Mouse (Mus musculus): Measurements from ENCODE around the gene 4930535I16Rik. TPM values are rescaled to one million over a fixed set of nuclear protein-coding genes. Genes with fewer than 3 reads are reported as not detected.
A peak's percentile ranks its signal among the peaks of the same experiment; 100 is the strongest.
"Not testable (repeated sequence)": the region's sequence is repeated elsewhere in the genome, so short reads cannot be mapped to it uniquely, and the experiment has no call there.

Gene 4930535I16Rik
- total RNA-seq (2021): not detected
- long read RNA-seq, experiment 1: 0 reads
- long read RNA-seq, experiment 2: 0 reads

DNA sequence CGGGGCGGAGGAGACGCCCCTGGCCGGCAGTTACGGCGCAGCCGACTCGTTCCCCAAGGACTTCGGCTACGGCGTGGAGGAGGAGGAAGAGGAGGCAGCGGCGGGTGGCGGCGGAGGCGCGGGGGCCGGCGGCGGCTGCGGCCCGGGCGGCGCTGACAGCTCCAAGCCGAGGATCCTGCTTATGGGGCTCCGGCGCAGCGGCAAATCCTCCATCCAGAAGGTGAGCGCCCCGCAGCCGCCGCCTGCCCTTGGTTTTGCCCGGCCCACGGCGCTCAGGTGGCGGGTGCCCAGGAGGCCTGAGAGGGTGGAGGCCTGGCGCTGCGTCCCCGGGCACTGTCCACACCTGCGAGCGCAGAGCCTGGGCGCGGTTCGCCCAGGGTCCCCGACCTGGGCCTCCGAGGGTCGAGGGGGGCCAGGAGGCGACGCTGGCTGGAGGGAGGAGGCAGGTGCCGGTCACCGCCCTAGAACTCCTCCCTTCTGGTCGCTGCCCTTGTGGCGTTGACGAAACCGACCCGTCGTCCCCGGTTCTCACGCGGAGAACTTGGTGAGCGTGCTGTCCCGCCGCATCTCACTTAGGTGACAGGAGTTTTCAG, at the start of gene 4930535I16Rik:
Gene 4930535I16Rik, minus strand, starts transcription at position 475 of the 593 bp plus-strand sequence.
- DNase-seq (ENCODE audit: low spot score in 2 of 2): no peak

DNA sequence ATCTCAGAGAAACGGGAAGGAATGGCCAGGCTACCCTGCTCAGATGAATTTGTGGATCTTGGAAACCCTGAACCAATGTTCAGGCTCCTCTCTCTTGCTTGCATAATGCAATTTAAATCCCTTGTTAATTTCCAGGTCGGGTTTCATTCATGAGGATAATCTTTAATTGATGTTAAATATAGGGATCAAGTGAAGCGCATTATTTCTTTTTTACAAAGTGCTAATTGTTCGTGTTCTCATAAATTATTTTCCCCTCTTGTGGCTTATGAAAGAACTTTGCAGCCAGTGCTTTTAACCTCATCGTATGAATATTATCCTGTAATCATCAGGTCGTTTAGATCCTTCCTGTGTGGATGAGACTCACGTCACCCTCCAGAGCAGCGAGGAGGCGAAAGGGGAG, 44.9 kb upstream of the 4930535I16Rik start:
- no peak for DNase-seq (ENCODE audit: low spot score in 2 of 2)

DNA sequence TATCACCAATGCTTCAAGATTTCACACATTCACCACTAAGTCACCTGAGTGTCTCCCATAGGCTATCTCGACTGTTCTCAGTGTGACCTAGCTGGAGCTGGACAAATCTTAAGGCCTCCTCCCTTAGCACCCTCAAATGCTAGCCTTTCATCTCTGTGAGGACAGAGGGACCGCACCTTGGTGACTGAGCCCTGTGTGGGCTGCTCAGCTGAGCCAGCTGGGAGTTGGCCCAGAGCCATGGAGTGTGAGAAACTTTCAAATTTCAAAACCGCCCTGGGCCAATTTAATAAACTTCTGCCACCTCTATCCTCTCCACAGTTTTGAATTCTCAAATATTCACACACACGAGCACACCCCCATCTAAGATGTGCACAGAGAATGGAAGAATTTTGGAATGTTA, 43.1 kb upstream of the 4930535I16Rik start:
- DNase-seq (ENCODE audit: low spot score in 2 of 2): no peak

DNA sequence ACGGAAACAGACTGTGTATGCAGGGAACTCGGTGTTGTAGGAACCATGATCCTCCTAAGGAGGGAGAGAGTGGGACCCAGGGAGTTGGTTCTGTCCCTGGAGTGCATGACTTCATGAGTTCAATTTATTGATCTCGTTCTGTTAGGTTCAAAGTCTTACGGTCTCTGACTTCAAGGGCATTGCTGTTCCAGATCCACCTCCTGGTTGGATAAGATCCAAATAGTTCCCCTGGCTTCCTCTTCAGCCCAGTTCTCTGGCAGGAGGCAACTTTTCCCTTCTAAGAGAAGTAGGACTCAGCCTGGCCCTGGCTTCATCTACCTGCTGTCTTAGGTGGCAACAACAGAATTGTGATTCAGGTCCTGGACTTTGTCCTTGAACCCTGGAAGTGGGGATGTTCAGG, 40.1 kb upstream of the 4930535I16Rik start:
- DNase-seq (ENCODE audit: low spot score in 2 of 2): no peak

DNA sequence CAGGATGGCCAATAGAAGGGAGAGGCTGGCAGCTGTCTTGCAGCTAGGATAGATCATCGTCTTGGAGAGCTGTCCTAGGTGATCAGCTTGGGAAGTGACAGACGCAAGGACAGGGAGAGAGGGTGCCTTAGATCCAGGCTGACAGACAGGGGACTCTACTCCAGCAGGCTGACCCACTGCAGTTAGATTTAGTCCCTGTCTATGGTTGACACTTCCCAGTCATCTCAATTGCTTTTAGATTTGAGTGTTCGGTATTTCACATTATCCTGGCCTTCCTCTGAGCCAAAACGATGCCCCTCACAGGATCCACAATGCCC, 39.6 kb upstream of the 4930535I16Rik start:
- DNase-seq (ENCODE audit: low spot score in 2 of 2): no peak

DNA sequence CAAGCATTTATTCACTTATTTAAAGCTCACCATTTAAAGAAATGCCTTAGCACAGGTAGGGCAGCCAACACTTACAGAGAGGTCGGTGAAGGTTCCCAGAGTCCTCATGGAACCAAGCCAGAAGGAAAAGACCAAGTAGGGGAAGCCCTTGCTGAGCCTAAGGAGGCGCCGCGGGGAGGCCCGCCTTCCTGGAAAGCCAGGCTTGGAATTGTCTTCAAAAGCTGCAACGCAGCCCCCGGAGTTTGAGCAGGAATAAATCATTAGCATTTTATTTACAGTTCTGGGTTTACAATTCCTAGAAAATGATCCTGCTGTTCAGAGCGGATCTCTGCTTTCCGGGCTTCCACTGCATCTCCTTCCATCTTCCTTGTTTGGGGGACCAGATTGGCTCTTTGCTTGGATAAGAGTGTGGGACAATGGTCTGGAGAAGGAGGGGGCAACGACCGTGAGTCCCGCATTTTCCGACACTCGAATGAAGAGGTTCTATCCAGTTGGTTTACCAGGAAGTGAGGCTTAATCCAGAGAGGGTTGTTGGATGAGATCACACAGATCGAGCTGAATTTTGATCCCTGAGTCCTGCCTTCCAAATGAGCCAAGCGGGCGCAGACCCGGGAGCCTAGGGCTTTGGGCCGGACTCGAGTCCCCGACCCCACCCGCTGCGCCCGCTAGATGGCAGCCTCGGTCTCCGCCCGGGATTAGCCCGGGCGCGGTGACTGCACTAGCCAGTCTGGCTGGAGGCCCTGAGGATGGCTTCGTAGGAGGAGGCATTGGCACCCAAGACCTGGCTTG, 39.1 kb upstream of the 4930535I16Rik start:
- DNase-seq (ENCODE audit: low spot score in 2 of 2): peak; percentile 79 to 81

DNA sequence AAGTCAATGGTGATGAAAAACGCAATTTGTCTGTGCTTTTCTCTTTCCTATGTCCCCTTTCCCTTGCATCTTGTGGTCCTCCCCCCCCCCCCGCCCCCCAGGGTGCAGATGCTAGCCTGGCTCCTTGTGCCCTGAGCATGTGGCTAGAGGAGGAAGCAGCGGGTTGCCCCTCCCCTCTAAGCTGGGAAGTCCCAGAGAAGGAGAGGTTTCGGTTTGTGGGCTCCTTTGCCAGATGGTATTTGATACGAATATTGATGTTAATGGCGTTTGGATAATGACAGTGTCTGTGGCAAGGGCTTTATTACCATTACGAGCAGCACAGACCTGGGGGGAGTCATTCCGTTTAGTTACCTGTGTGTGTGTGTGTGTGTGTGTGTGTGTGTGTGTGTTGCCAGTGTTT, 34.2 kb upstream of the 4930535I16Rik start:
- no peak for DNase-seq (ENCODE audit: low spot score in 2 of 2)

DNA sequence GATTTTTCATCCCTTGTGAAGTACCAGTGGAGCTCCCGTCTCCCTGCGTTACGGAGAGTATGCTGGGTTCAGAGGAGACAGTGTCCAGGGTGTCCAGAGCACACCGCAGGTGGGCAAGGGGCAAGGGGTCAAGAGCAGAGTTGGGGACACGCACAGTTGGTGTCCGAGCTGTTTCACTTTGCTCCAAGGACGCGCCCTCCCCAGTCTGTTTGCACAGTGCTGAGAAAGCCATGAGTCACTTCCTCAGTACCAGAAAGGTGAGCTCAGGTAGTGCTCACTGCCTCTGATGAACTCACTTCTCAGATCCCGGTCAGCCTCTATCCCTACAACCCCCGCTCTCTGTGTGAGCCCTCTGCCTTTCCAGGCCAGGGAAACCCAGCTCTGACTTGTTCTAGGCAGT, 31.8 kb upstream of the 4930535I16Rik start:
- DNase-seq (ENCODE audit: low spot score in 2 of 2): no peak

DNA sequence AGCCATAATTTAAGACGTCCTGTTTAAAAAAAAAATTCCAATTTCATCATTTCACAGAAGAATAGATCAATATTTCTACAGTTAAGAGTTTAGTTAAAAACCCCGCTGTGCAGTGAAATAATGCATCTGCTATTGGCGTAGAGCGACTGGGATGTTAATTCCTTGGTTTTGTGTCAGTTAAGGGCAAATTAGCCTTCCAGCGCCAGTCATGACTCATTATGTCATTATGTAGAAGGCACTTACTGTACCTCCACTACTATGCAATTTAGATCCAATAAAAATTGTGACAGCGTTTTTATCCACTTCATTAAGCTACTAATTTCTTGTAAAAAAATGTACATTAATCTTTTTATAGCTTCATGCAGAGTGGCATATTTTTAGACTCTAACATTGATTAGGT, 31.1 kb upstream of the 4930535I16Rik start:
- no peak for DNase-seq (ENCODE audit: low spot score in 2 of 2)

DNA sequence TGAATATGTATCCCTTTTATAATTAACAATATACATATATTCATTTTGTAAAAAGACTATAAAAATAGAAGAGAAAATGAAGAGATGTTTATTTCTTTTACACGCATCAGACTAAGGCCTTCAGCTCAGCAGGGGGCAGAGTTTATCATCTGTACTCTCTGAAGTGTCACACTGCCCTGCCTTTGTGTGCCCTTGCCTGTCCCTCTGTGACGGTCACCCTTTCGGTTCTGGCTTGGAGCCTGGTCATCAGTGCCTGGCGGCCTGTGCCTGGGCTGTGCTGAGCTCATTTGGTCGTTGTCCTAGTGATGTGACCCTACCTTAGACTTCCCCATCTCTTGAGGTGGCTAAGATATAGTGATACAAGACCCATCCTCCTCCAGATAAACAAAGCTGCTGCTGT, 29.3 kb upstream of the 4930535I16Rik start:
- DNase-seq (ENCODE audit: low spot score in 2 of 2): no peak

DNA sequence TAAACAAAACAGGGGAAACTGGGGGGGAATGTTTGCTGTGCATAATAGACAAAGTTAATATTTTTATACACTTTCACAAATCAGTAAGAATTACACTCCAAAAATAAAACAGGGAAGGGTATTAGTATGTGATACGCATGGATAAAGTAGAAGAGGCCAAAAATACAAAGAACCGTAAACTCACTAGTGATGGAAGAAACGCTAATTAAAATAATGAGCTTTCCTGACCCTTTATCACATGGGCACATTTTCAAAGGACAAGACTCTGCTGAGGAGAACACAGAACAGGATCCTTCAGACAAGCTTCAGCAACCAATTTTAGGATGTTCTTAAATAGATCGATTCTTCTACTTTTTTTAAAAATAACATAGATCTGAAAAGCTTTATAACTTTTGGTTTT, 28.9 kb upstream of the 4930535I16Rik start:
- DNase-seq (ENCODE audit: low spot score in 2 of 2): no peak

DNA sequence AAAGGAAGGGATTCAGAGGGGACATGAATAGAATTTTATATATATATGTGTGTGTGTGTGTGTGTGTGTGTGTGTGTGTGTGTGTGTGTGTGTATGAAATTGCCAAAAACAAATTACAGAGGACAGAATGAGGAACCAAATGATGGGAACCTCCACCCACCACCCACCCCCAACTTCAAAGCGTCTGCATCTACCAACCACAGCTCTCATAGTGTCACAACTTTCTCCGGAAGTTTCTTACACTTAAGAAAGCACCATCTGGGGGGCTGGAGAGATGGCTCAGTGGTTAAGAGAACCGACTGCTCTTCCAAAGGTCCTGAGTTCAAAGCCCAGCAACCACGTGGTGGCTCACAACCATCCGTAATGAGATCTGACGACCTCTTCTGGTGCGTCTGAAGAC, 23.1 kb upstream of the 4930535I16Rik start:
- not testable (repeated sequence) for DNase-seq (ENCODE audit: low spot score in 2 of 2)

DNA sequence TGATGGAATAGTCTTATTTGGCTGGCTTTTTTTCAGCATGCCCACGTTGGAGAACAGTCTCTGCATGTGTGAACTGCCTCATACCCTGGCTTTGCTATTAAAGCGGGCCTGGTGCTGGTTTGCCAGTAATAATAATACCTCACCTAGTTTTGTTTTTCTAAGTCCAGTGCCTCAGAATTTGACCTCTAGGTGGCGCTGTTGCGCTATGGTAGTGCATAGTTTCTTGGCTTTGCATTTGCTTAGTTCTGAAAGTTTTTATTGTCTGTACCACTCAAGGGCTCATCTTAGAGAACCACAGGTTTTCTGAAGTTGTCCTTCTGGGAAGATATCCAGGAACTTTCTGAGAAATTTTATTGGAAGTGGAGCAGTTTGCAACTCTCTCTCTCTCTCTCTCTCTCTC, 22.0 kb upstream of the 4930535I16Rik start:
- DNase-seq (ENCODE audit: low spot score in 2 of 2): peak; percentile 77 to 83

DNA sequence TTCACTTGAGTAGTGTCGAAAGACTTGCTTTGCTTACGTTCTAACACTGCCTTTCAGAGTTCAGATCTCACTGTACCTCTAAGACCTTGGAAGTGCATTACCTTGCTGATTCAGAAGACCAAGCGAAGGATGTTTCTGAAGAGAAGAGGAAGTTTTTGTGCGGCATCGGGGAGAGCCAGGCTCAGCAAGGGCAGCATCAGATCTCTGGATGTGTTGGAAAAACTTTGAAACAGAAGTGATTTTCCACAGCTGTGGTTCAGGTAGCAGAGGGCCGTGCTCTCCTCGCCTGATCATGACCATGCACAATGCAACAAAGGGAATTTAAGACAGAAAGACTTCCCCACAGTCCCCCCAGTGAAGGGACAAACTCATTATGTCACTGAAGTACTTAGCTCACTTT, 18.2 kb upstream of the 4930535I16Rik start:
- no peak for DNase-seq (ENCODE audit: low spot score in 2 of 2)

DNA sequence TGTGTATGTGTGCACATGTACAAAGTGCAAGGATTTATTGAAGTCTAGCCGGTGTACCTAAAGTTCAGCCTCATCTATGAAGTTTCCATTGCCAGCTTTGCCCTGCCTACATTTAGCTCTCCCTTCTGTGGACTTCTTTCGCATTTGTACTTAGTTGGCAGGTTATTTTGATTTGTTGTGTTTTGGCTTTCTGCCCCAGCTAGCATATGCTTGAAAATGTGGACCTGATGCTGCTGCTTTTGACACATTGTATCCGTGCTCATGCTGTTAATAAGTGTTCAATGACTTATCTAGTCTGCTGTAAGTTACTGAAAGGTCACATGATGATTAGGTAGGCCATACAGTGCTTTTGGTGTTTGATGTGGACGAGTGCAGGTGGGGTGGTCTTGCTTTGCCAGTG, 16.5 kb upstream of the 4930535I16Rik start:
- DNase-seq (ENCODE audit: low spot score in 2 of 2): no peak

DNA sequence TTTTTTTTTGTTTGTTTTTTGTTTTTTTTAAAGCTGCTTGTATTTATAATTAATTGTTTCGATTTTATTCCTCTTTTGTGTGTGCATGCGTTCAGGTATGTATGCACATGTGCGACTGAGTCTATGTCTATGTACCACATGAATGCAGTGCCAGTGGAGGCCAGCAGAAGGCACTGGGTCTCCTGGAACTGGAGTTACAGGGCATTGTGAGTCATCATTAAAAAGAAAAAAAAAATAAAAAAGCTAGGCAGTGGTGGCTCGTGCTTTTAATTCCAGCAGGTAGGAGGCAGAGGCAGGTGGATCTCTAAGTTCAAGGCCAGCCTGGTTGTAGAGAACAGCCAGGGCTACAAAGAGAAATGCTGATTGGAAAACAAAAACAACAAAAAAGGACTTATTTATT, 12.2 kb upstream of the 4930535I16Rik start:
- no peak for DNase-seq (ENCODE audit: low spot score in 2 of 2)

DNA sequence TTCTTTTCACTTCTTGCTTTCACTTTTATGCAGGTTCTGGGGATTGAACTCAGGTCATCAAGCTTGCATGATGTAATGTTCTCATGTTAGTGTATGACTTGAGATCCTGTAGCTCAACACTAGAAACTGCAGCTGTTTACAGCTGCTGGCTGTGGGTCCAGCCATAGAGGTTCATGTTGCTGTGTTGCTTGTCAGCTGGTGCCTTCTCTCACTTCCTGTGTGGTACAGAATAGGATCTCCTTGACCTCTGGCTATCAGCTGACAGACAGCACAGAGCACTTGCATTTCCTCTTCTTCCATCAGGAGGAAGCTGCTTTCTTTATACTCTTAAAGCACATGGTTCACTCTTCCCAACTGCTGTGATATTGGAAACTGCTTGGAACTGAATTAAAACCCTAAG, 10.1 kb upstream of the 4930535I16Rik start:
- DNase-seq (ENCODE audit: low spot score in 2 of 2): no peak

DNA sequence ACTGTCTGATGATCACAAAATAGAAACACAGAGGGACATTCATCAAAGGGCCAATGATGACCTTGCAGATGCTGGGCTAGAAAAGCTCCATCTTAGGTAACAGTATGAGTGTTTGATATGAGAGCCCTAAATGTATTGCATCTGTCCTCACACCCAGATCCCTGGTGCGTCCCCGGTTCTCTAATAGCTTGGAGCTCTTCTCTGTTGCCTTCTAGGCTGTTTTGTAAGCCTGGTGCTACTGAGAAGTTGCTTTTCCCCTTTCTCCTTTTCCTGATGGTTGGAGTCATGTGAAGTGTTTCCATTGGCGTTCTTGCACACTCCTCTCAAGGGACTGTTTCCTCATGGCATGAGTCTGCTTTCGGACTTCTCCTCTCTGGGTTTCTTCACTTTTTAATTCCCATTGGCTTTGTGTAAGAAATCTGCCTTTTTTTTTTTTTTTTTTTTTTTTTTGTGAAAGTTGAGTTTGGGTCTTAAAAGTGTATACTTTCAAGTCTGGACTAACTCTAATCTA, 3.3 kb upstream of the 4930535I16Rik start:
- no peak for DNase-seq (ENCODE audit: low spot score in 2 of 2)

DNA sequence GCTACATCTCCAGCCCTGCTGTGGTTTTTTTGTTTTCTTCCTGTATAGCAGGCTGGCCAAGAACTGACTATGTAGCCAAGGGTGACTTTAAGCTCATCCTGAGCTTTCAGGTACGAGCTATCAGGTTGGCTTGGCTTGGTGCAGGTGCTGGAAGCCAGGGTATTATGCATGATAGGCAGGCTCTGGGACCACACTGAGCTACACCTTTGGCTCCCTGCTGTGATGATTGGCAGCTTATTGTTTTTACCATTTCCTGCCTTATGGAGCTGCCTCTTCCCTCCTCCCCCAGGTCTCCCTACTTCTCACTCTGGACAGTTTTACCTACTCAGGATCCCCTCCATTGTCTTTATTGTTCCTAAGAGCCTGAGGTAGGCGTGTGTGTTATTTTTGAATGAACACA, 1.0 kb upstream of the 4930535I16Rik start:
- no peak for DNase-seq (ENCODE audit: low spot score in 2 of 2)

DNA sequence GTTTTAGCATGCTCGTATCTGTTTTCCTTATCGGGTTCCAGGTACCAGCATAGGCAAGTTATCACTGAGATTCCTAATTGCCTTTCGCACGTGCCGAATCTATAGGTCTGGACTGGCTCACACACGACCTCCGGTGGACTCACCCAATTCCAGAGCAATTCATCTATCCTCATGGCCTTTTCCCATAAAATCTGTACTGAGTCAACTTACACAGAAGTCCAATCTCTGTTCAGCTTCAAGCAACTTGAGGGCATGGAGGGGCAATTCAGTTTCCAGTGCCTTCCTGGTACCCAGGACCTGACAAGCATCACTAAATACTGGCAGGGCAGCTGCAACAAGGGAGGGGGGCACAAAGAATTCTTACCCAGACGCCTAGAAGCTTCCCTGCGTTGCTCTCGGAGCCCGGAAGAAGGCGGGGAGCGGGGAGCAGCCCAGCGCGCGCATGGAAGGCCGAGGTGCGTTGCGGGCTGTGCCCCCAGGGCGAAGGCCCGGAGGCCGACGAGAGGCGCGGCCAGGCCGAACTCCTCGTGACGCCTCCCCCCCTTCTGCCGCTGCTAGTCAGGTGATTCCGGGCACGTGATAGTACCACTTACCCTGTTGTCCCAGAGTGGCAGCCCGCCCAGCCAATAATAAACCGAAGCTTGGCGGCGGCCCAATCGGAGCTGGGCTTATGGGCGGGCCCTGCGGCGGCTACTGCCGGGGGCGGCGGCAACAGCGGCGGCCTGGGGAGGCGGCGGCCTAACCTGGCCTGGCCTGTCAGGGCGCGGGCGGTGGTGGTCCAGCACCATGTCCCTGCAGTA, 874 bp downstream of the 4930535I16Rik start, which contains the start of gene Rragc:
Gene Rragc, plus strand, starts transcription at position 699 of the 800 bp plus-strand sequence.
- DNase-seq (ENCODE audit: low spot score in 2 of 2): peak; percentile 100

DNA sequence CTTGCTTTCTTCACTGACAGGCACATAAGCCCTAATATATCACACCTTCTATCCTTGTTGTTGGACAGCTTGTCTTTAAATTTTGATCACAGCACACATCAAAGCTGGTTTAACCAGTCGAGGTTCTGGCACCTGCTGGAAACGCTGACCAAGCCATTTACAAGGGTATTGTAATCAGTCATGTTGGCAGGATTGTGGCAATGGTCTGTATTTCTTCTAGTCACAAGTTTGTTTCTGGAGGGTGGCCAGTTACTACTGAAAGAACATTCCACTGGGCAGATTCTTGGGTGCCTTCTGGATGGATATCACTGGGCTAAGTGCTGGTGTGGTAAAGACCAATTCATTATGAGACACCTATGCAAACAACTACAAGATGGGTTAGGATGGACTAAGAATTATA, 5.4 kb downstream of the 4930535I16Rik start:
- no peak for DNase-seq (ENCODE audit: low spot score in 2 of 2)

DNA sequence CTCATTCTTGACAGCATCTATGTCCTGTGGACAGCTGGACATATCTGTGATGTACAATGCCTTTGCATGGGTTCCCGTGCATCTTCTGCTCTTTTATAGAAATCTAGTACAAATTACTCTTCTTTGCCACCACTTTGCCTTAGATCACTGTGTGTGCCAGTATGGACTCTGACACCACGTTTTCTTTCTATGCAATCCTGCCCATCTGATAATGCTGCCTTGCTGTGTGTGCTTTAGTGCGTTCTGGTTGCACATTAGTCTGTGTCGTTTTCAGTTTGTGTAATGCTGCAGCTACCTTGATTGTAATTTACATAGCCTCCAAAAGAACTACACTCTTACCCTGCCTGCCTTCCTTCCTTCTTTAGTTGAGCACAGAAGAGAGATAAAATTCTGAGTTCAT, 6.3 kb downstream of the 4930535I16Rik start:
- DNase-seq (ENCODE audit: low spot score in 2 of 2): no peak
